Mouse (Mus musculus) embryonic facial prominence, embryonic 14.5 days (tissue): ENCODE results near the gene Zfp14. TPM values are rescaled to one million over a fixed set of nuclear protein-coding genes. Genes with fewer than 3 reads are reported as not detected.

ENCODE experiments used
- ATAC-seq: fragments of 200-750 bp; cut with Nextera tagmentation; 2 replicates; pipeline ENCODE4 v1.8.0; 2017; ENCODE audit warnings: low read depth, moderate number of reproducible peaks, moderate TSS enrichment
- DNase-seq: peaks from one replicate; pipeline ENCODE4 v3.0.0-alpha.2; 2015; ENCODE audit warnings: low spot score
- H3K27ac ChIP-seq: fragments of 300-500 bp; sonication (generic); replicated peaks from 2 replicates; pipeline ENCODE4 v1.5.1; 2014; ENCODE audit warnings: low read depth, mild to moderate bottlenecking, low read length, moderate library complexity
- H3K27me3 ChIP-seq: fragments of 300-500 bp; sonication (generic); replicated peaks from 2 replicates; pipeline ENCODE4 v1.6.1; 2014; ENCODE audit warnings: low read length; ENCODE audit not compliant: control insufficient read depth, insufficient read depth
- H3K36me3 ChIP-seq: fragments of 300-500 bp; sonication (generic); 2 replicates; pipeline ENCODE4 v1.6.1; 2014; ENCODE audit warnings: low read length, mixed read lengths; ENCODE audit not compliant: control insufficient read depth, insufficient read depth
- H3K4me1 ChIP-seq: fragments of 300-500 bp; sonication (generic); 2 replicates; pipeline ENCODE4 v1.6.1; 2014; ENCODE audit warnings: antibody characterized with exemption, low read length; ENCODE audit not compliant: control insufficient read depth, insufficient read depth
- H3K4me2 ChIP-seq: fragments of 300-500 bp; sonication (generic); 2 replicates; pipeline ENCODE4 v1.6.1; 2014; ENCODE audit warnings: low read depth, mild to moderate bottlenecking, low read length, moderate library complexity, mixed read lengths
- H3K4me3 ChIP-seq: fragments of 300-500 bp; sonication (generic); 2 replicates; pipeline ENCODE4 v1.5.1; 2014; ENCODE audit warnings: low read depth, mild to moderate bottlenecking, low read length
- H3K9ac ChIP-seq: fragments of 300-500 bp; sonication (generic); 2 replicates; pipeline ENCODE4 v1.6.1; 2014; ENCODE audit warnings: low read depth, mild to moderate bottlenecking, low read length, moderate library complexity, mixed read lengths
- H3K9me3 ChIP-seq: fragments of 300-500 bp; sonication (generic); 2 replicates; pipeline ENCODE4 v1.6.1; 2016; ENCODE audit warnings: low read length; ENCODE audit not compliant: control insufficient read depth
- WGBS: fragments of 180-500 bp; shearing (Covaris S2); extraction: QIAGEN DNeasy Blood & Tissue Kit; methylation state at CpG from one replicate; pipeline ENCODE4 v1.1.7; 2014; 5-methylcytosine and 5-hydroxymethylcytosine counted together
- polyA plus RNA-seq: library from polyadenylated mRNA; unstranded; fragments of >200 nt; fragmentation: Nextera tagmentation; extraction: Ambion mirVana; gene quantifications from 2 replicates; pipeline ENCODE4 v1.2.1, GENCODE M21; 2014

The Zfp14 gene
- polyA plus RNA-seq, result 4.4 and 6.4 TPM in 2 replicates

DNA sequence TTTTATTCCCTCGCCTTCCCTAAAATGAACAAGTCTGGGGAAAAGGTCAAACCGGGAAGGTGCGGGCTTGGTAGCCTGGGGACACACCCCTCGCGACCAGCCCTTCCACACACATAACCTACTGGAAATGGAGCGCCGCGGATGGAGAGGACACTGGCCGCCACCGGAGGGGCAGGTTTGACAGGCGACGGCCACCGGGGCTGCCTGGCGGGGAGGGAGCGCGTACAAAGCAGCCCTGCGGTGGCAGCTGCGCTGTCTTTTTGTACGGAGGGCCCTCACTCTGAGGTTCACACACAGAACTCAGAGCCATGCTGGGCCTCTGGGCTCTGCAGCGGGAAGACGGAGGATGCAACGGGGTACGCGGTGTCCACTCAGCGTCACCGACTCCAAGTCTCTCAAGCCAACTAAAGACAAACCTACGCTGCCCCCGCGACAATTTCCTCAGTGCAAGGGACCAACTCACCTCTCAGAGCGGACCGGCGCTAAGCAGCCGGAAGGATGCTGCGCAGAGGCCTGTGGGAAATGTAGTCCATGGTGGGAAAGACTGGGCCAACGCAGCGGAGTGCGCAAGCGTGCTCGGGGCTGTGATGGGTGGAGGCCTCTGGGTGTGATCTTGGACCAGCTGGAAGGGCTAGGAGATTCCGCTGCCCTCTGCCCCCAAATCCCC, at the start of gene Zfp14:
Zfp14 (minus strand) TSS at position 499 of the 667 bp plus-strand sequence.
- Histone ChIP-seq H3K36me3 (peaks cover 16% of the 10 kb centered on the region), H3K9me3 (no peaks in the 10 kb centered on the region), H3K4me2 (peak within 1 kb of the TSS; percentile 79), H3K27me3 (no peaks in the 10 kb centered on the region), H3K9ac (peak within 1 kb of the TSS; percentile 78), H3K4me3 (peak within 1 kb of the TSS; percentile 69), H3K27ac (peak within 1 kb of the TSS; percentile 67), H3K4me1 (peaks cover 7% of the 10 kb centered on the region; the same call in 1 of the 2 replicates)
- peak; percentile 95 for DNase-seq
- under 1% methylated on average over 37 of the region's 40 CpGs for WGBS
- ATAC-seq, result peak; percentile 99

DNA sequence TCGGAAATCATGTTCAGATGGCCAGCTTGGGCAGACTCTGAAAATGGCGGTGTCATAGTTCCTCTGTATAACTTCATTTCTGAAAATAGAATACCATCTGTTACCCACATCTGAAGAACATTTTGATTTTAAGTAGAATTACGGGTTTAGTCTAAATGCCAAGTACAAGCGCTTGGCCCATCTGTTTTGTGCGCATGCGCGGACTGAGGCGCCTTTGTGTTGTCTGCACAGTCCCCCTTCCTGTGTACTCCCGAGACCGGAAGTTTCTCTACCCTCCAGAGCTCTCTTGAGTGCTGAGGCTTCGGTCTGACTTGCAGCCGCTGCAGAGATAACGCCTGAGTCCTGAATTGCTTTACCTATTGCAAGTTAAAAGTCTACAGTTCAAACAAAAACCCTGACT, 48.1 kb upstream of the Zfp14 start:
- peaks cover 67% of the 10 kb centered on the region for H3K36me3 ChIP-seq
- peaks cover 31% of the 10 kb centered on the region for H3K9me3 ChIP-seq
- no peak overlapping the region for H3K4me3 ChIP-seq
- 94% methylated on average over 13 of the region's 13 CpGs for WGBS
- H3K27ac ChIP-seq, result no peak overlapping the region
- H3K9ac ChIP-seq, result no peak overlapping the region
- no peak overlapping the region for H3K4me2 ChIP-seq
- H3K4me1 ChIP-seq, result peaks cover 6% of the 10 kb centered on the region; the same call in 1 of the 2 replicates
- no peaks in the 10 kb centered on the region for H3K27me3 ChIP-seq
- DNase-seq, result no peak
- ATAC-seq, result no peak

DNA sequence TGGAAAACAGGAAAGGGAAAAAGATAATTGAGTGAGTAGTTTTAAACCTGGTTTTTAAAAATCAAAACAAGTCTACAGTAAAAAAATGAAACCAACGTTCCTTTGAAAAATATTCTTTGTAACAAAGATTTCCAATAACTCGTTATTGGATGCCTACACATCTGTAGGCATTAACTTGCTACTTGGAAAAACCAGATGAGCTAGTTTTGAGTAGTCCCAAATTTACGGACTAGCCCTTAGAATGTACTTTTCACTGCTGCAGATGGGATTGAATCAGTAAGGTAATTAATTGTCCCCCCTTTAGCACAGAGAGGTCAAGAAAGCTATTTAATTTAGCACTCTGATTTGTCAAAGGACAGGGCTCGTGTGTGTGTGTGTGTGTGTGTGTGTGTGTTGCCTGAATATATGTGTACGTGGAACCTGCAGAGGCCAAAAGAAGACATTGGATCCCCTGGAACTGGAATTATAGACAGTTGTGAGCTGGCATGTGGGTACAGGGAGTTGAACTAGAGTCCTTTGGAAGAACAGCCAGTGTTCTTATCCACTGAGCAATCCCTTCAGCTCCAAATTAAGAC, 44.5 kb upstream of the Zfp14 start:
- Histone ChIP-seq H3K36me3 (peaks cover 33% of the 10 kb centered on the region), H3K4me2 (peak overlapping the region; percentile 61), H3K27ac (peak overlapping the region; percentile 99), H3K27me3 (no peaks in the 10 kb centered on the region), H3K9ac (peak overlapping the region; percentile 89), H3K4me1 (peaks cover 6% of the 10 kb centered on the region; the same call in 1 of the 2 replicates), H3K9me3 (peaks cover 4% of the 10 kb centered on the region; the same call in 1 of the 2 replicates), H3K4me3 (peak overlapping the region; percentile 63)
- ATAC-seq (no peak), DNase-seq (no peak)
- WGBS, result 4% methylated on average over 5 of the region's 5 CpGs

GRCm38 (mm10) chr7:30094646-30095429, 43.7 kb upstream of the Zfp14 start, which contains the start of gene Zfp260:
Zfp260 (plus strand) TSS chr7:30094777.
- Histone ChIP-seq H3K4me3 (peak within 1 kb of the TSS; percentile 63), H3K9ac (peak within 1 kb of the TSS; percentile 89), H3K4me2 (peak within 1 kb of the TSS; percentile 61), H3K36me3 (peaks cover 25% of the 10 kb centered on the region), H3K27me3 (no peaks in the 10 kb centered on the region), H3K9me3 (no peaks in the 10 kb centered on the region), H3K4me1 (peaks cover 6% of the 10 kb centered on the region; the same call in 1 of the 2 replicates), H3K27ac (peak within 1 kb of the TSS; percentile 99)
- peak; percentile 99 for DNase-seq
- peak; percentile 85 for ATAC-seq
- WGBS, result 0% methylated on average over 26 of the region's 26 CpGs

GRCm38 (mm10) chr7:30093918-30094415, 42.8 kb upstream of the Zfp14 start:
- Histone ChIP-seq H3K4me1 (peaks cover 11% of the 10 kb centered on the region), H3K9ac (peak overlapping the region; percentile 89; the same call in 1 of the 2 replicates), H3K27ac (no peak overlapping the region; the same call in 1 of the 2 replicates), H3K27me3 (no peaks in the 10 kb centered on the region), H3K9me3 (no peaks in the 10 kb centered on the region), H3K4me3 (peak overlapping the region; percentile 63), H3K36me3 (peaks cover 16% of the 10 kb centered on the region), H3K4me2 (peak overlapping the region; percentile 61)
- WGBS, result 82% methylated on average over 6 of the region's 6 CpGs
- DNase-seq, result no peak
- ATAC-seq, result no peak

- no peaks in the 10 kb centered on the region for H3K27me3 ChIP-seq
- no peaks in the 10 kb centered on the region for H3K9me3 ChIP-seq
- H3K4me1 ChIP-seq, result peaks cover 18% of the 10 kb centered on the region
- no peak overlapping the region for H3K27ac ChIP-seq
- H3K4me3 ChIP-seq, result no peak overlapping the region
- H3K9ac ChIP-seq, result no peak overlapping the region
- H3K36me3 ChIP-seq, result 0 out of 2 replicates have a peak, but pooled peaks cover 5% of the 10 kb centered on the region
- no peak for DNase-seq
- 75% methylated on average over 9 of the region's 9 CpGs for WGBS
- H3K4me2 ChIP-seq, result no peak overlapping the region
- ATAC-seq, result no peak
Observed at GRCm38 (mm10) chr7:30092666-30093065, 41.5 kb upstream of the Zfp14 start.

DNA sequence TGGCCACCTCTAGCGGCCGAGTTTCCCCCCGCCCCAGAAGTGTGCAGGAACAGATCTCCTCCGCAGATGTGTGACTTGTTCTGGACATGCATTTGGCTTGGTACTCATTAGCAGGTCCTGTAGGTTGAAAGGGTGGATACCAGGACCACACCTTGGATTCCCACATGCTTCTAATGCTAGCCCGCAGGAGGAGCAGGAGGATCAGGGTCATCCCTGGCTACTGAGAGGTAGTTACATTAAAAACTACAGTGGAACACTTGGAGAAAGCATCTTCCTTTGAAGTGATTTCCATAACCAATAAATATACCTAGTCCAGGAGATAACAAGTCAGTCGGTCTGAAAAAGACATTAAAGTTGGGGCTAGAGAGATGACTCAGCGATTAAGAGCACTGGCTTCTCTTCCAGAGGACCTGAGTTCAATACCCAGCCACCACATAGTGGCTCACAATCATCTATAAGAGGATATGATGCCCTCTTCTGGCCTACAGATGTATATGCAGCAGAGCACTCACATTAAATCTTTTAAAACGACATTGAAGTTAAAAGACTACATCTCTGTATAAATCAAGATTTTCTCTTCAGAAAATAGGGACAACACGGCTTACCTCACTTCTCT, 39.9 kb upstream of the Zfp14 start:
- ATAC-seq (no peak), DNase-seq (peak; percentile 70)
- peak overlapping the region; percentile 76 for H3K9ac ChIP-seq

More for the DNA sequence above, 39.9 kb upstream of the Zfp14 start:
- no peaks in the 10 kb centered on the region for H3K9me3 ChIP-seq
- H3K36me3 ChIP-seq, result peaks cover 10% of the 10 kb centered on the region
- H3K4me3 ChIP-seq, result peak overlapping the region; percentile 60
- H3K27me3 ChIP-seq, result no peaks in the 10 kb centered on the region
- H3K27ac ChIP-seq, result peak overlapping the region; percentile 81
- peaks cover 16% of the 10 kb centered on the region for H3K4me1 ChIP-seq
- H3K4me2 ChIP-seq, result peak overlapping the region; percentile 74
- 10% methylated on average over 9 of the region's 9 CpGs for WGBS
